Mouse (Mus musculus): ENCODE results near the gene Cdc42.

DNA sequence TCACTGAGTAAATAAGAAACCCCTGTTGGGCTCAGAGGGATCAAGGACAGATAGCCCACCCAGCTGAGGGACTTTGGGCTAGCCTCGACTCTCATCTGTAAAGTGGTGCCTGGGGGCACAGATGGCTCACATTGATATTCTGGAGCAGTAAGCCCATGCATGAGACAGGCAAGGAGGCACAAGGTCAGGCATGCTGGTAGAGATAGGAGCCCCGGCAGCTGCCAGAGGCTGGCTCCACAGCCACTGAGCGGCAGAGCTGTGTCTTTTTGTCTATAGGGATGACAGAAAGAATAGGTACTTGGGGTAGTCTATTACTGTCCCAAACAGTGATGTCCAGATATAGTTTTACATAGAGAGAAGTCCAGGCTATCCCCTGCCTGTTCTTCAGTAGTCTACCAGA, 76.2 kb downstream of the Cdc42 start:
- TF ChIP-seq CTCF (IDR thresholded peaks at IDR 0.05; ENCODE audit: low read depth) (no peak), EP300 (IDR thresholded peaks at IDR 0.05; ENCODE audit: low read depth) (no peak)

Data from liver, embryonic 14.5 days (tissue).